Mouse (Mus musculus) heart, embryonic 16.5 days (tissue): ENCODE measurements around the gene Usp4. TPM values are rescaled to one million over a fixed set of nuclear protein-coding genes. Genes with fewer than 3 reads are reported as not detected.
A peak's percentile ranks its signal among the peaks of the same experiment; 100 is the strongest.

Source experiments
- ATAC-seq: fragments of 200-750 bp; cut with Nextera tagmentation; replicated peaks from 2 replicates; pipeline ENCODE4 v1.8.0; 2017; ENCODE audit warnings: moderate number of reproducible peaks; ENCODE audit not compliant: insufficient read depth, low FRiP score; ENCODE audit errors: extremely low read depth
- H3K27ac ChIP-seq: fragments of 300-500 bp; sonication (generic); 2 replicates; pipeline ENCODE4 v1.5.1; 2014; ENCODE audit warnings: mild to moderate bottlenecking, low read length, control low read depth, moderate library complexity
- H3K27me3 ChIP-seq: fragments of 300-500 bp; sonication (generic); 2 replicates; pipeline ENCODE4 v1.6.1; 2014; ENCODE audit warnings: low read length, mixed read lengths; ENCODE audit not compliant: control insufficient read depth, insufficient read depth
- H3K36me3 ChIP-seq: fragments of 300-500 bp; sonication (generic); 2 replicates; pipeline ENCODE4 v1.6.1; 2014; ENCODE audit not compliant: control insufficient read depth, insufficient read depth
- H3K4me1 ChIP-seq: fragments of 300-500 bp; sonication (generic); 2 replicates; pipeline ENCODE4 v1.6.1; 2014; ENCODE audit warnings: low read length, mixed read lengths; ENCODE audit not compliant: control insufficient read depth, insufficient read depth
- H3K4me2 ChIP-seq: fragments of 300-500 bp; sonication (generic); 2 replicates; pipeline ENCODE4 v1.6.1; 2014; ENCODE audit warnings: low read depth, mild to moderate bottlenecking, control low read depth, low read length
- H3K4me3 ChIP-seq: fragments of 300-500 bp; sonication (generic); 2 replicates; pipeline ENCODE4 v1.5.1; 2014; ENCODE audit warnings: mild to moderate bottlenecking, control low read depth, low read length
- H3K9ac ChIP-seq: fragments of 300-500 bp; sonication (generic); 2 replicates; pipeline ENCODE4 v1.6.1; 2014; ENCODE audit warnings: low read length, control low read depth
- H3K9me3 ChIP-seq: fragments of 300-500 bp; sonication (generic); replicated peaks from 2 replicates; pipeline ENCODE4 v1.6.1; 2016; ENCODE audit warnings: low read length; ENCODE audit not compliant: control insufficient read depth
- WGBS: fragments of 180-500 bp; shearing (Covaris S2); extraction: QIAGEN DNeasy Blood & Tissue Kit; methylation state at CpG from one replicate; pipeline ENCODE4 v1.1.7; 2014; 5-methylcytosine and 5-hydroxymethylcytosine counted together
- polyA plus RNA-seq: library from polyadenylated mRNA; unstranded; fragments of >200 nt; fragmentation: Nextera tagmentation; extraction: Ambion mirVana; gene quantifications from 2 replicates; pipeline ENCODE4 v1.2.1, GENCODE M21; 2015

The Usp4 gene
- polyA plus RNA-seq, 1 experiment from 2014 or later: 83.6 TPM

- peak overlapping the region; percentile 96 for H3K9ac ChIP-seq
- no peaks in the 10 kb centered on the region for H3K9me3 ChIP-seq
- no peaks in the 10 kb centered on the region for H3K27me3 ChIP-seq
- WGBS: 48% methylated on average over 10 of the region's 10 CpGs
- peaks cover 4% of the 10 kb centered on the region for H3K36me3 ChIP-seq
- H3K4me2 ChIP-seq: peak overlapping the region; percentile 73
- peak overlapping the region; percentile 97 for H3K27ac ChIP-seq
- peak overlapping the region; percentile 85 for H3K4me3 ChIP-seq
- ATAC-seq: no peak
- peaks cover 23% of the 10 kb centered on the region for H3K4me1 ChIP-seq
These were observed 7.2 kb upstream of the Usp4 start for GRCm38 (mm10) chr9:108340258-108341138.

DNA sequence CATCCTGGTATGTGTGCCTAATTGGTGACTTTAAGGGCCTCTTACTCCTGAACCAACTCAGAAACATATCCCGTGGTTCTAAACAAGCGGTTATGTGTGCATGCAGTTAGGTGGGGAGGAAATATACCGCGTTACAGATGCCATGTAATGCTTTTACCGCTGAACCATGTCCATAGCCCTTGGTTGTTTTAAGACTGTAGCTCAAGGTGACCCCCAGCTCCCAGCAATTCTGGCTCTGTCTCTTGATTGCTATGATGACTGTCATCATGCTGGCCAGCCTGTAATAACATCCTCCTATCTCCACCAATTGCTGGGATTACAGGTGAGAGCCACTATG is 6.5 kb upstream of the Usp4 start:
- Histone ChIP-seq H3K27ac (peak overlapping the region; percentile 33), H3K9me3 (no peaks in the 10 kb centered on the region), H3K36me3 (no peaks in the 10 kb centered on the region; the same call in 1 of the 2 replicates), H3K4me3 (0 out of 2 replicates have a peak overlapping the region, but pooled peaks have one; percentile 3), H3K4me1 (peaks cover 23% of the 10 kb centered on the region), H3K4me2 (peak overlapping the region; percentile 73), H3K27me3 (no peaks in the 10 kb centered on the region), H3K9ac (no peak overlapping the region)
- no peak for ATAC-seq
- WGBS: 76% methylated on average over 5 of the region's 5 CpGs

- no peak overlapping the region; the same call in 1 of the 2 replicates for H3K27ac ChIP-seq
- H3K36me3 ChIP-seq: no peaks in the 10 kb centered on the region; the same call in 1 of the 2 replicates
- H3K9ac ChIP-seq: no peak overlapping the region
- no peaks in the 10 kb centered on the region for H3K27me3 ChIP-seq
- H3K4me1 ChIP-seq: peaks cover 24% of the 10 kb centered on the region
- no peak overlapping the region for H3K4me3 ChIP-seq
- ATAC-seq: no peak
- no peak overlapping the region for H3K4me2 ChIP-seq
- no peaks in the 10 kb centered on the region for H3K9me3 ChIP-seq
These were observed 5.9 kb upstream of the Usp4 start for GRCm38 (mm10) chr9:108341801-108342200.

DNA sequence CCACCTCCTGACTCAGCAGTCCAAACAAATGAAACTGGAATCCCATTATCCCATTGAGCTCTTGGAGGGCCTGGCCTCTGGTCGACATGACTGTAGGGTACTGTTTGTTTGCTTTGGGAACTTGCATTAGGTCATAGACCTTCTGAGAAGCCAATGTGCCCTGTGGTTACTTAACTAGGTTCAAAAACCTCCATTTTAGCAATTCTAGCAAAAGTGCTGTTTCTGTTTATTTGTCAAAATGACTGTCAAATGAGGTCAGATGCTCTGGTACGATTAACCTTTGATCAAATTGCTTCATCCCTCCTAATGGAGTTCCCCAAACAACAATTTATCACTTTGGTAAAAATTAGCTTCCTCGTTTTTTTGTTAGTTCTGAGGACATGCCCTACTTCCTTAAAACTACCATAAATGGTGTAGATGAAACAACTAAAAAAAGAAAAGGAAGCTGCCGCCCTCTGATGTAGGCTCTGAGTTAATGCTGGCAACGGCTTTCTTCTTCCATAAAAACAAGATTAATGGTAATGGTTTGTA is 5.3 kb upstream of the Usp4 start:
- Histone ChIP-seq H3K9ac (no peak overlapping the region), H3K4me1 (peaks cover 26% of the 10 kb centered on the region), H3K27me3 (no peaks in the 10 kb centered on the region), H3K27ac (no peak overlapping the region; the same call in 1 of the 2 replicates), H3K9me3 (no peaks in the 10 kb centered on the region), H3K36me3 (no peaks in the 10 kb centered on the region; the same call in 1 of the 2 replicates), H3K4me3 (no peak overlapping the region), H3K4me2 (no peak overlapping the region)
- ATAC-seq: no peak
- WGBS: 36% methylated on average over 5 of the region's 5 CpGs

DNA sequence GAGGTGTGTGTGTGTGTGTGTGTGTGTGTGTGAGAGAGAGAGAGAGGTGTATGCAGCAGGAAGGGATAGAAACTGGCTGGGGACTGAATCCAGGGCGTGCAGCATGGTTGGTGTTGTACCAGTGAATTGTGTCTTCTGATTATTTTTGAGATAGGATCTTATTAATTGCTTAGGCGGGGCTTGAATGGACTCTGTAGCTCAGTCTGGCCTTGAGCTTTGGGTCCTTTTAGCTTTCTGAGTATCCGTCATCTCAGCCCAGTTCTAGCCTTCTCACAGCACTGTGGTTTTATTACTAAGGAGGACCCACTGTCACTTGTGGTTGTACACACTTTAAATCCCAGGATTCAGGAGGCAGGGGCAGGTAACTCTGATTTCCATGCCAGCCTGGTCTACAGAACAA is 4.3 kb upstream of the Usp4 start:
- no peak overlapping the region for H3K4me2 ChIP-seq
- WGBS: 84% methylated on average over 3 of the region's 3 CpGs
- no peak for ATAC-seq
- no peaks in the 10 kb centered on the region for H3K9me3 ChIP-seq
- no peaks in the 10 kb centered on the region for H3K36me3 ChIP-seq
- H3K9ac ChIP-seq: no peak overlapping the region
- peaks cover 26% of the 10 kb centered on the region for H3K4me1 ChIP-seq
- H3K27me3 ChIP-seq: no peaks in the 10 kb centered on the region
- no peak overlapping the region for H3K4me3 ChIP-seq
- H3K27ac ChIP-seq: no peak overlapping the region

DNA sequence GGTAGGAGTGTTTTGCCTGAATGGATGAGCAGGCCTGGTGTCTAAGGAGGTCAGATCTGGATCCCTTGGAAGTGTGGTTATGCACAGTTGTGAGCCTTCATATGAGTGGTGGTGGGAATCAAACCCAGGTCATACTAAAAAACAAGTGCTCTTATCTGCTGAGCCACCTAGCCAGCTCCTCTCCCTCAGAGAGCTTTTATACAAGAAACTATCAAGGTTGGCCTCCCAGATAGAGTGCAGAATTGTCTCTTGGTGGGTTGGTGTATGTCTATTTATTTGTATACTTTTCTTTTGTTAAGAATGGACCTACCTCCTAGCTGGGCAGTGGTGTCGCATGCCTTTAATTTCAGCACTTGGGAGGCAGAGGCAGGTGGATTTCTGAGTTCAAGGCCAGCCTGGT is 3.8 kb upstream of the Usp4 start:
- no peaks in the 10 kb centered on the region for H3K9me3 ChIP-seq
- H3K9ac ChIP-seq: no peak overlapping the region
- WGBS: 93% methylated on average over 1 of the region's 1 CpGs
- H3K4me3 ChIP-seq: no peak overlapping the region
- no peak for ATAC-seq
- H3K36me3 ChIP-seq: no peaks in the 10 kb centered on the region
- no peaks in the 10 kb centered on the region for H3K27me3 ChIP-seq
- no peak overlapping the region for H3K4me2 ChIP-seq
- H3K4me1 ChIP-seq: peaks cover 26% of the 10 kb centered on the region
- H3K27ac ChIP-seq: no peak overlapping the region

- no peaks in the 10 kb centered on the region for H3K9me3 ChIP-seq
- H3K4me3 ChIP-seq: no peak overlapping the region
- H3K27me3 ChIP-seq: no peaks in the 10 kb centered on the region
- peaks cover 27% of the 10 kb centered on the region for H3K4me1 ChIP-seq
- 83% methylated on average over 4 of the region's 4 CpGs for WGBS
- H3K27ac ChIP-seq: no peak overlapping the region
- no peaks in the 10 kb centered on the region for H3K36me3 ChIP-seq
- ATAC-seq: no peak
- H3K4me2 ChIP-seq: no peak overlapping the region
- H3K9ac ChIP-seq: no peak overlapping the region
These were observed 3.2 kb upstream of the Usp4 start for GRCm38 (mm10) chr9:108344471-108344870.

DNA sequence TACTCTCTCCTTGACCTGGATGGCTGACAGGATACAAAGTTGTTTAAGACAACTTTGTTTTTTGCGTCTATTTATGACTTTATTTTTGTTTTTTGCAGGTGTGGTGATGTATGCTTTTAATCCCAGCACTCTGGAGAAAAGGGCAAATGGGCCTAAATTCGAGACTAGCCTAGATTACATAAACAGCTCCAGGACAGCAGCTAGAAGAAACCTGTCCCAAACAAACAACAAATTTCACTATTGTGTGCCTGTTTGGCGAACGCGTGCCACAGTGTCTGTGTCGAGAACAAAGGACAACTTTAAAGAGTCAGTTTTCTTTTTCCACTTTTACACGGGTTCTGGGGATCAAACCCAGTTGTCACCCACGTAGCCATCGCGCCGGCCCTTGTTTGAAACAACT is 629 bp upstream of the Usp4 start:
- peaks cover 11% of the 10 kb centered on the region for H3K4me1 ChIP-seq
- ATAC-seq: no peak

GRCm38 (mm10) chr9:108348290-108348680 is 632 bp downstream of the Usp4 start:
- H3K9me3 ChIP-seq: no peaks in the 10 kb centered on the region
- ATAC-seq: no peak
- peak overlapping the region; percentile 86 for H3K9ac ChIP-seq
- peaks cover 21% of the 10 kb centered on the region for H3K36me3 ChIP-seq
- H3K27ac ChIP-seq: peak overlapping the region; percentile 97
- H3K4me1 ChIP-seq: peaks cover 11% of the 10 kb centered on the region
- H3K4me2 ChIP-seq: peak overlapping the region; percentile 83
- 2% methylated on average over 14 of the region's 14 CpGs for WGBS
- H3K27me3 ChIP-seq: no peaks in the 10 kb centered on the region
- peak overlapping the region; percentile 76 for H3K4me3 ChIP-seq

More for the DNA sequence above, 629 bp upstream of the Usp4 start:
- Histone ChIP-seq H3K4me3 (peak overlapping the region; percentile 76), H3K27me3 (no peaks in the 10 kb centered on the region), H3K9ac (peak overlapping the region; percentile 86), H3K4me2 (peak overlapping the region; percentile 78), H3K9me3 (no peaks in the 10 kb centered on the region), H3K27ac (peak overlapping the region; percentile 97), H3K36me3 (peaks cover 13% of the 10 kb centered on the region)
- WGBS: 6% methylated on average over 11 of the region's 11 CpGs
